Mouse (Mus musculus) embryonic facial prominence, embryonic 13.5 days (tissue): ENCODE measurements around the gene Tbc1d10b. TPM values are rescaled to one million over a fixed set of nuclear protein-coding genes. Genes with fewer than 3 reads are reported as not detected.
"Not testable (repeated sequence)": the region's sequence is repeated elsewhere in the genome, so short reads cannot be mapped to it uniquely, and the experiment has no call there.

ENCODE experiments used
- ATAC-seq: fragments of 200-750 bp; cut with Nextera tagmentation; 2 replicates; pipeline ENCODE4 v1.8.0; 2017; ENCODE audit warnings: low read depth; ENCODE audit not compliant: insufficient number of reproducible peaks, insufficient read depth, low FRiP score, low TSS enrichment
- H3K27ac ChIP-seq: fragments of 300-500 bp; sonication (generic); 2 replicates; pipeline ENCODE4 v1.5.1; 2015; ENCODE audit warnings: moderate library complexity, mild to moderate bottlenecking, inconsistent platforms
- H3K27me3 ChIP-seq: fragments of 300-500 bp; sonication (generic); 2 replicates; pipeline ENCODE4 v1.6.1; 2015; ENCODE audit warnings: mild to moderate bottlenecking, inconsistent platforms
- H3K36me3 ChIP-seq: fragments of 300-500 bp; sonication (generic); 2 replicates; pipeline ENCODE4 v1.6.1; 2015; ENCODE audit warnings: mild to moderate bottlenecking, inconsistent platforms
- H3K4me1 ChIP-seq: fragments of 300-500 bp; sonication (generic); 2 replicates; pipeline ENCODE4 v1.6.1; 2015; ENCODE audit warnings: inconsistent platforms
- H3K4me2 ChIP-seq: fragments of 300-500 bp; sonication (generic); 2 replicates; pipeline ENCODE4 v1.6.1; 2015; ENCODE audit warnings: moderate library complexity, mild to moderate bottlenecking, inconsistent platforms
- H3K4me3 ChIP-seq: fragments of 300-500 bp; sonication (generic); 2 replicates; pipeline ENCODE4 v1.5.1; 2015; ENCODE audit warnings: mild to moderate bottlenecking, inconsistent platforms
- H3K9ac ChIP-seq: fragments of 300-500 bp; sonication (generic); 2 replicates; pipeline ENCODE4 v1.6.1; 2015; ENCODE audit warnings: mild to moderate bottlenecking, inconsistent platforms
- H3K9me3 ChIP-seq: fragments of 300-500 bp; sonication (generic); 2 replicates; pipeline ENCODE4 v1.6.1; 2016; ENCODE audit warnings: inconsistent platforms
- WGBS: fragments of 180-500 bp; shearing (Covaris S2); methylation state at CpG from one replicate; pipeline ENCODE4 v1.1.7; 2015; ENCODE audit warnings: mixed read lengths; 5-methylcytosine and 5-hydroxymethylcytosine counted together
- polyA plus RNA-seq: library from polyadenylated mRNA; unstranded; fragments of >200 nt; fragmentation: Nextera tagmentation; extraction: Ambion mirVana; gene quantifications from 2 replicates; pipeline ENCODE4 v1.2.1, GENCODE M21; 2015

Tbc1d10b gene
- 30.4 and 32.0 TPM in 2 replicates for polyA plus RNA-seq

- Histone ChIP-seq H3K9me3 (no peaks in the 10 kb centered on the region), H3K4me2 (peak within 1 kb of the TSS; percentile 97), H3K4me3 (peak within 1 kb of the TSS; percentile 96), H3K27ac (peak within 1 kb of the TSS; percentile 90), H3K4me1 (peaks cover 19% of the 10 kb centered on the region), H3K27me3 (no peaks in the 10 kb centered on the region), H3K9ac (peak within 1 kb of the TSS; percentile 98), H3K36me3 (peaks cover 11% of the 10 kb centered on the region)
- WGBS = 0% methylated on average over 31 of the region's 44 CpGs
- ATAC-seq = no peak; the same call in 1 of the 2 replicates
Measured at GRCm38 (mm10) chr7:127208295-127208552, at the start of gene Tbc1d10b. Gene Tbc1d10b (minus strand): TSS chr7:127208468.

- Histone ChIP-seq H3K9ac (no peak overlapping the region), H3K27ac (no peak overlapping the region; the same call in 1 of the 2 replicates), H3K27me3 (no peaks in the 10 kb centered on the region), H3K36me3 (peaks cover 31% of the 10 kb centered on the region), H3K4me2 (no peak overlapping the region), H3K9me3 (no peaks in the 10 kb centered on the region), H3K4me3 (no peak overlapping the region), H3K4me1 (peaks cover 35% of the 10 kb centered on the region)
- no peak for ATAC-seq
- WGBS = 92% methylated on average over 5 of the region's 5 CpGs
Measured at GRCm38 (mm10) chr7:127256518-127256917, 48.2 kb upstream of the Tbc1d10b start.

GRCm38 (mm10) chr7:127255965-127256364 is 47.7 kb upstream of the Tbc1d10b start:
- 96% methylated on average over 2 of the region's 2 CpGs for WGBS
- Histone ChIP-seq H3K27ac (no peak overlapping the region), H3K9me3 (no peaks in the 10 kb centered on the region), H3K4me3 (no peak overlapping the region), H3K27me3 (no peaks in the 10 kb centered on the region), H3K9ac (no peak overlapping the region), H3K4me2 (no peak overlapping the region), H3K36me3 (peaks cover 36% of the 10 kb centered on the region), H3K4me1 (peaks cover 31% of the 10 kb centered on the region)
- ATAC-seq = no peak

GRCm38 (mm10) chr7:127255008-127255407 is 46.7 kb upstream of the Tbc1d10b start:
- Histone ChIP-seq H3K27me3 (no peaks in the 10 kb centered on the region), H3K4me1 (peaks cover 28% of the 10 kb centered on the region), H3K27ac (peak overlapping the region; percentile 91), H3K36me3 (peaks cover 43% of the 10 kb centered on the region), H3K4me3 (peak overlapping the region; percentile 61), H3K9me3 (no peaks in the 10 kb centered on the region), H3K9ac (peak overlapping the region; percentile 82), H3K4me2 (peak overlapping the region; percentile 86)
- no peak for ATAC-seq
- 30% methylated on average over 4 of the region's 4 CpGs for WGBS

GRCm38 (mm10) chr7:127253821-127254769 is 45.8 kb upstream of the Tbc1d10b start:
- Histone ChIP-seq H3K36me3 (peaks cover 53% of the 10 kb centered on the region), H3K9me3 (no peaks in the 10 kb centered on the region)
- under 1% methylated on average over 136 of the region's 136 CpGs for WGBS

GRCm38 (mm10) chr7:127253341-127253740 is 45.1 kb upstream of the Tbc1d10b start:
- Histone ChIP-seq H3K4me2 (peak overlapping the region; percentile 86), H3K9ac (peak overlapping the region; percentile 82), H3K36me3 (peaks cover 56% of the 10 kb centered on the region), H3K4me1 (peaks cover 13% of the 10 kb centered on the region), H3K27ac (peak overlapping the region; percentile 91; the same call in 1 of the 2 replicates), H3K27me3 (no peaks in the 10 kb centered on the region), H3K4me3 (peak overlapping the region; percentile 61), H3K9me3 (no peaks in the 10 kb centered on the region)
- 78% methylated on average over 6 of the region's 6 CpGs for WGBS
- no peak for ATAC-seq

More at GRCm38 (mm10) chr7:127253821-127254769, 45.8 kb upstream of the Tbc1d10b start:
- H3K9ac ChIP-seq = peak overlapping the region; percentile 82
- peaks cover 19% of the 10 kb centered on the region for H3K4me1 ChIP-seq
- no peaks in the 10 kb centered on the region for H3K27me3 ChIP-seq
- peak; percentile 88 for ATAC-seq
- H3K4me2 ChIP-seq = peak overlapping the region; percentile 86
- peak overlapping the region; percentile 61 for H3K4me3 ChIP-seq
- peak overlapping the region; percentile 91 for H3K27ac ChIP-seq

- no peak overlapping the region for H3K4me2 ChIP-seq
- H3K27ac ChIP-seq = no peak overlapping the region
- ATAC-seq = no peak
- peaks cover 13% of the 10 kb centered on the region for H3K4me1 ChIP-seq
- H3K4me3 ChIP-seq = no peak overlapping the region
- H3K36me3 ChIP-seq = peaks cover 57% of the 10 kb centered on the region
- 86% methylated on average over 2 of the region's 2 CpGs for WGBS
- H3K9ac ChIP-seq = no peak overlapping the region
- H3K27me3 ChIP-seq = no peaks in the 10 kb centered on the region
- no peaks in the 10 kb centered on the region for H3K9me3 ChIP-seq
Measured at GRCm38 (mm10) chr7:127252414-127252813, 44.1 kb upstream of the Tbc1d10b start.

GRCm38 (mm10) chr7:127250511-127250910 is 42.2 kb upstream of the Tbc1d10b start:
- H3K27me3 ChIP-seq, H3K4me2 ChIP-seq, H3K27ac ChIP-seq, ATAC-seq, H3K4me3 ChIP-seq, H3K9me3 ChIP-seq, H3K9ac ChIP-seq: not testable (repeated sequence)
- Histone ChIP-seq H3K4me1 (peaks cover 31% of the 10 kb centered on the region), H3K36me3 (peaks cover 58% of the 10 kb centered on the region)
- 90% methylated on average over 8 of the region's 8 CpGs for WGBS

- ATAC-seq = peak; percentile 82
- Histone ChIP-seq H3K9me3 (no peaks in the 10 kb centered on the region), H3K9ac (peak overlapping the region; percentile 95), H3K27ac (peak overlapping the region; percentile 96), H3K4me1 (peaks cover 29% of the 10 kb centered on the region), H3K27me3 (no peaks in the 10 kb centered on the region), H3K4me3 (peak overlapping the region; percentile 86), H3K36me3 (peaks cover 36% of the 10 kb centered on the region), H3K4me2 (peak overlapping the region; percentile 77)
- 10% methylated on average over 32 of the region's 33 CpGs for WGBS
Measured at GRCm38 (mm10) chr7:127244658-127245510, 36.6 kb upstream of the Tbc1d10b start.

GRCm38 (mm10) chr7:127243870-127244657 is 35.8 kb upstream of the Tbc1d10b start, which contains the start of gene Zfp771:
Gene Zfp771 (plus strand): TSS chr7:127244274.
- peak within 1 kb of the TSS; percentile 96 for H3K27ac ChIP-seq
- no peaks in the 10 kb centered on the region for H3K27me3 ChIP-seq
- peak within 1 kb of the TSS; percentile 86 for H3K4me3 ChIP-seq
- peaks cover 29% of the 10 kb centered on the region for H3K4me1 ChIP-seq
- WGBS = 1% methylated on average over 55 of the region's 56 CpGs
- H3K9me3 ChIP-seq = no peaks in the 10 kb centered on the region
- ATAC-seq = peak; percentile 92
- H3K9ac ChIP-seq = peak within 1 kb of the TSS; percentile 95
- peak within 1 kb of the TSS; percentile 77 for H3K4me2 ChIP-seq
- peaks cover 31% of the 10 kb centered on the region for H3K36me3 ChIP-seq
